Mouse (Mus musculus) brain, embryonic 14.5 days (tissue): ENCODE measurements around the gene Scamp5. TPM values are rescaled to one million over a fixed set of nuclear protein-coding genes. Genes with fewer than 3 reads are reported as not detected.

Source experiments
- DNase-seq: peaks from one replicate; pipeline ENCODE4 v3.0.0-alpha.2; 2011; ENCODE audit warnings: low read depth
- CTCF ChIP-seq: fragments of 200-500 bp; IDR thresholded peaks from 2 replicates; pipeline ENCODE4 v1.5.1; 2012; ENCODE audit warnings: inconsistent platforms, mild to moderate bottlenecking, moderate library complexity, borderline replicate concordance; ENCODE audit not compliant: insufficient read depth, insufficient read length; ENCODE audit errors: extremely low read depth
- POLR2A ChIP-seq: fragments of 200-500 bp; IDR thresholded peaks from 2 replicates; pipeline ENCODE4 v1.6.1; 2012; ENCODE audit warnings: mild to moderate bottlenecking, inconsistent platforms, borderline replicate concordance; ENCODE audit not compliant: poor library complexity, insufficient read depth, insufficient read length, severe bottlenecking; ENCODE audit errors: extremely low read depth
- polyA plus RNA-seq: library from polyadenylated mRNA; depleted of rRNA; stranded (reverse); fragments of >200 nt; gene quantifications from 2 replicates; pipeline ENCODE4 v1.2.3, GENCODE M21; 2012; rRNA removed

Scamp5 gene
- 222 and 241 TPM in 2 replicates for polyA plus RNA-seq

DNA sequence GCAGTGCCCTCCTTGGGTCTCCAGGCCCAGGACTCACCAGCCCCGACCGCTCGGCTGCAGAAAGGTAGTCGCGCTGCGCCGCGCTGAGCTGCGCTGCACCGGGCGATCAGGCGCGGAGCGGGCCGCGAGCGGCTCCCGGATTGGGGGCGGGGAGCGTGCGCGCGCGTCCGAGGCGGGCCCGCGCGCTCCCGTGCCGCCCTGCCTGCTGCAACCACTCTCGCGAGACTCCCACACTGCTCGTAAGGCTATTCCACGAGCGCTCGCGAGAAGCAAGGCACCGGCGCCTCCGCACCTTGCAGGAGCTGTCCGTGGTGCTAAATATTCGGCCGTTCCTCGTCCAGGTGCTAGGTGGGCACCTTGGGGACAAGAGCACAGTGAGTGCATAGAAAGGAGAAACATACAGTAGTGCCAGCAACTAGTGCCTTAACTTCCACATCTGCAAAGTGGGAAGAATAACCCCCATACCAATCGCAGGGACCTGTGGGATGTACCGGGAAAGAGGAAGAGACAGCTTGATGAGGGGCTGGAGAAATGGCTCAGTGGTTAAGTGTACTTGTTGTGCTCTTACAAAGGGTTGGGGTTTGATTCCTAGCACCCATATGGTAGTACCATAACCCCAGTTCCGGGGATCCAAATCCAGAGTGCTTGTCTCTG lies at the start of gene Scamp5:
Gene Scamp5, minus strand, starts transcription at position 165 of the 654 bp plus-strand sequence.
- no peak for TF ChIP-seq CTCF
- TF ChIP-seq POLR2A: peak; percentile 95
- peak; percentile 98 for DNase-seq

DNA sequence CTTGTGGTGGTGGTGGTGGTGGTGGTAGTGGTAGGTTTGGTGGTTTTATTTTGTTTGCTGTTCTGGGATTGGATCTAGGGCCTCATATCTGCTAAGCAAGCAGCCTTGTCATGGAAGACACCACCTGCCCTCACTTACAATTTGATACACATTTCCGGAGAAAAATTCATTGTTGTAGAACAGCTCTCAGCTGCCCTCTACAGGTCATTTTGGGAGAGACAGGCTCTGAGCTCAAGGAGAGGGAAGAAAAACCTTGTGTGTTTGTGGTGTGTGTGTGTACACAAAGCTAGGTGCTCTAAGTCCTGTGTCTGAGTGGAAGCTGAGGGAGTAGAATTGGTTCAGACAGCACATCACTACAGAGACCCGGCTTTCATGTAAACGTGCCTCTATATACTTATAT lies 49.3 kb upstream of the Scamp5 start:
- peak; percentile 88 for DNase-seq
- TF ChIP-seq CTCF: peak; percentile 78; the same call in 1 of the 2 replicates
- no peak for TF ChIP-seq POLR2A

DNA sequence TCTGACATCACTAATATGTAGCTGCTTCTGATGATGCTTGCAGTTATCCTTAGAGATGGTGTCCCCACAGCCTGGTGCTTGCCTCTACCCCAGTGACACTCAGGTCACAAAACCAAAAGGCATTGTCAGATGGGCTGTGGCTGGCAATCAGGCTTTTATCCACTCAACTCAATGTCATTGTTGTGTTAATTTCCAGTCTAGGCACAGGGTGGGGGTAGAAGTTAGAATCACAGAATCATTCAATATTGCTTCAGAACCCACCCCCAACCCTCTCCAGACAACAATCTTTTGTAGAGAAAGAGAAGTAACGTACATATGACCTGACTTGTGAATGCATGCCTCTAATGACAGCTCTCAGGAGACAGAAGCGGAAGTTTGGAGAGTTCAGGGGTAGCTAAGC lies 42.7 kb upstream of the Scamp5 start:
- DNase-seq: no peak
- no peak for TF ChIP-seq POLR2A
- no peak for TF ChIP-seq CTCF

DNA sequence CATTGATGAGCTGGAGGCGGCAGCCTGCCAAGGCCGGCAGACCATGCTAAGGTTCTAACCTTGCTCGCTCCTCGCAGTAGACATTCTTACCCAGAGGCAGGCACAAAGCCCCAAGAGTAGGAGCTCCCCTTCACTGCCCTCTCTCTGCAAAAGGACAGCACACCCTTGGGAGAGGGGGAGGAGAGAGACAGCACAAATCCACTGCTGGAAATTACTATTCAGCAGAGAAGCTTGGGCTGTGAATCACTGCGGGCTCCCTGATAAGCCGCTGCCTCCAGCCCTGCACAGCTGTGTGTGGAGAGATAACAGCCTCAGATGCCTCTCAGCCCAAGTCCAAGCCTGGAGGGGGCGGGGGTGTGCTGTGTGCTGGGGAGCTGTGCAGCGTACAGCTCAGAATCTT lies 37.8 kb upstream of the Scamp5 start:
- no peak for TF ChIP-seq CTCF
- no peak for TF ChIP-seq POLR2A
- peak; percentile 91 for DNase-seq

DNA sequence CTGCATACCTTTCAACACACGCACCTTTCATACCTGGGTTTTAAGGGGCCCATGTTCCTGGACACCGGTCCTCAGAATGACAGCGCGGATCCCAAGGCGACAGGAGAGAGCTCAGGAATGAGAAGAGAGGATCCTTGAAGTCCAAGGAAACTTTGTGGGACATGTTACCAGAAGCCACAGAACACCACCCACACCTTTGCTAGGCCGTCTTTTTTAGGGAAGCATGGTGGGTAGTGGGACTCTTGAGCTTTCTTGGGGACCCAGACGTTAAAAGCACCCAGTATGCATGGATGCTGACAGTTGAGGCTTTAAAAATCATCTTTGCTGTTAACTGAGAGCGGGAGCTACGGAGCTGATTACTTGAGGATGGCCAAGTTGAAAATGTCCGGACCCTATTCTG lies 37.0 kb upstream of the Scamp5 start:
- no peak for DNase-seq
- no peak for TF ChIP-seq CTCF
- no peak for TF ChIP-seq POLR2A

DNA sequence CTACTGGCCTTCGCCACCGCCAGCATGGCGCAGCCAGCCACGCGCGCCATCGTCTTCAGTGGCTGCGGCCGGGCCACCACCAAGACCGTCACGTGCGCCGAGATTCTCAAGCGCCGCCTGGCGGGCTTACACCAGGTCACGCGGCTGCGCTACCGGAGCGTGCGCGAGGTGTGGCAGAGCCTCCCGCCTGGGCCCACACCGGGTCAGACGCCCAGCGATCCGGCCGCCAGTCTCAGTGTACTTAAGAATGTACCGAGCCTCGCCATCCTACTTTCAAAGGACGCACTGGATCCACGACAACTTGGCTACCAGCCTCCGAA lies 36.5 kb upstream of the Scamp5 start:
- DNase-seq: peak; percentile 77
- TF ChIP-seq CTCF: peak; percentile 22; the same call in 1 of the 2 replicates
- no peak for TF ChIP-seq POLR2A

DNA sequence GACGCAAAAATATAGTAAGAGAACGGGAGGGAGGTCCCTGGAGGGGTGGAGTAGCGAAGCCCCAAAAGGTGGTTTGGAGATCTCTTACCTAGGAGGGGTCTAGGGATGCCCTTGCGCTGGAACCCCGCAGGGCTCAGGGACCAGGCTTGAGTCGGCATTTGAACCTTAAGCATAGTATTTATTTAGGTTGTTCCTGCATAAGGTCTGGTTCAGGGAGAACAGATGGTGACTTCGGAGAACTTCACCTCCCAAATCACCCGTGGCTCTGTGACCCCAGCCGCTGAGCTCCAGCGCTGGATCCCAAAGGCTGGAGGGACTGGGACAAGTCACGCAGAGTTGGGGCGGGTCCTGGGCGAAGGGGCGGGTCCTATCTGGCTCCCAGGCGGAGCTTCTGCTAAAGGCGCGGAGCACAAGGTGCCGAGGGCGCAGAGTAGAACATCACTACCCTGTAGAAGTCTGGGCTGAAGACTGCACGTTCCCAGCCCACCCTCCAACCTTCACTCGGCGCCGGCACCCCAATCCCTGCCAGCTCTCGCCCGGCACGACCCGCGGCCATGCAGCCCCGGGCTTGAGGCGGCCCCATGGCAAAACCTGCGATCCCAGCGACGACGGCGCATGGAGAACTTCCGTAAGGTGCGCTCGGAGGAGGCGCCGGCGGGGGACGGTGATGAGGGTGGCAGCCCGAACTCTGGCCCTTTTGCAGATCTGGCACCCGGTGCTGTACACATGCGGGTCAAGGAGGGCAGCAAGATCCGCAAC lies 35.9 kb upstream of the Scamp5 start, which contains the start of gene Rpp25:
Gene Rpp25, plus strand, starts transcription at position 405 of the 759 bp plus-strand sequence.
- peak; percentile 65 for DNase-seq

DNA sequence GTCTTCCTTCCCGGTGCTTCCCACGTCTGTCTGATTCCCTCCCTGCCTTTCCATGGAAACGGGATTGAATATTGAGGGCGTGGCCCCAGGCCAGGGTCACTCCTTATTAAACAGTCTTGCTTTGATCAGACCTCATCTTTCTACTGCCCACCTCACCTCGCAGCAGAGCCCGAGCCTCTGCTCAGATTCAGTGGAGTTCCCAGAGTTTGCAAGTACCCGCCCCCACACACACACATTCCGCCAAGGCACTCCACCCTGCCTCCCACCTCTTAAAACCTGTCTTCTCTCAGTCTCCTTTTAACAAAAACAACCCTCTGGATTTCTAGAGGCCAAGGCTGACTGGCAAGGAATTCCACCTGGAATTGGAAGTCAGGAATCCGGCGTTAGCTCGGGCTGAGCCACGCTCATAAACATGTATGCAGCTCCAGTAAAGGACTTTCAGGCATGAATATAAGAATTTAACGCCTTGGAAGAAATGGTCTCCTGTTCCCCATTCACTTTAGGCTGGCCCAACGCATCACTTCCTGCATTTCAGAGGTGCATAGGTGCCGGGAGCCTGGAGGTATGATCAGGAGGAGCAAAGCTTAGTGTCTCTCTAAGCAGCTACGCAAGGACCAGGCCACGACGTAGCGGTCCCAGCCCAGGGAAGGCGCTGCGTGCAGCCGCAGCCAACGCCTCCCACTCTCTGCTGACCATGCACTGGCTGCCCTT lies 35.2 kb upstream of the Scamp5 start:
- TF ChIP-seq POLR2A (no peak), CTCF (no peak)
- peak; percentile 19 for DNase-seq

More for the DNA sequence above, 35.9 kb upstream of the Scamp5 start, which contains the start of gene Rpp25:
- TF ChIP-seq CTCF (no peak), POLR2A (no peak)

DNA sequence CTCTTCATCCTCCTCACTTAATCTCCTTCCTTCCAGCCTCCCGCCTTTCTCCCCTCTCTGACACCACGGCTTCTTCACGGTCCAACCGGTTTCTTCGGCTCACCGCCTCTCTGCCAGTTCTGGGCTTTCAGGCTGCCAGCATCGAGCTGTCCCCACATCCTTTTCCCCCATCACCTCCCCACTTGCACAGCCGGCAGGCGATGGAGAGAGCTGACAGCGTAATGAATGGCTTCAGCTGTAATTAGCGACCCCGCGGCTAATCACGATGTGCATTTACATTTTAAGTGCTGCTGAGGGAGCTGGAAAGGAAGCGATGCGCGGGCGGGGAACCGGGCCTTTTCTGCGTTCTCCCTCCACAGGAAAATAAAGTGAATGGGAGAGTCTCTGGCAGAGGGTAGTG lies 34.0 kb upstream of the Scamp5 start:
- peak; percentile 98 for DNase-seq
- TF ChIP-seq POLR2A (no peak), CTCF (no peak)

DNA sequence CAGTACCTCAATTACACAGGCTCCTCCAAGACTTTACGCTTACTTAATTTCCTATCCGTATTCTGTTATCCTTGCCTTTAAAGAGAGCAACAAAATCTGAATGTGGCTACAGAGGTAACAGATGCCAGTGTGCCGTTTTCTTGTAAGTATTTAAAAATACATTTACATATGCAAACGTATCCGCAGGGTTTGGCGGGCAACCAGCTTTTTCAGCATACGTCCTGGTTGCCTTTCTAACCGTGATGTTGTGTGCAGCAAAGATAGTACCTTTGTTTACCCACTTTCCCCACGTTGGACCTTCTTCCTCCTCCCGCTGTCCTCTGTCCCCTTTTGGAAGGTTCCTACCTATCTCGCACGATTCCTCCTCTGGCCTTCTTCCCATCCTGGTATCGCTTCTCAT lies 33.6 kb upstream of the Scamp5 start:
- DNase-seq: peak; percentile 86

DNA sequence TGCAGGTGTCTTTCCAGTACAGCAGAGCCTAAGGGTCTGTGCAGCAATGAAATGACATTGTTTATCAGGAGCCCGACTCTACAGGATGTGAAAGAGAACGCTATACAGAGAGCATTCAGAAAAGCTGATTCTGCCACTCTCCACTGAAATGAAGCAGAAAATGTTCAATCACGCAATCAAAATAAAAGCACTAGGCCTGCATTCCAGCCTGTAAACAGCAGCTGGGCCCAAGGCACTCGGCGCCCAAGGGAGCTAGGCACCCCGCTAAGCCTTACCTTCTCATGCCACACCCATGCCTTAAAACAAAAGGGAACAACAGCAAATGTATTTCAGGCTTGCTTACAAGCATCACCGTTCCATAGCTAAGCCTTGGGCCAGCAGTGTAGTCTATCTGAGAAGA lies 30.7 kb upstream of the Scamp5 start:
- peak; percentile 53 for DNase-seq
- TF ChIP-seq POLR2A (no peak), CTCF (no peak)

More for the DNA sequence above, 33.6 kb upstream of the Scamp5 start:
- TF ChIP-seq CTCF: no peak
- no peak for TF ChIP-seq POLR2A
